Mouse (Mus musculus): ENCODE results near the gene Eepd1.

DNA sequence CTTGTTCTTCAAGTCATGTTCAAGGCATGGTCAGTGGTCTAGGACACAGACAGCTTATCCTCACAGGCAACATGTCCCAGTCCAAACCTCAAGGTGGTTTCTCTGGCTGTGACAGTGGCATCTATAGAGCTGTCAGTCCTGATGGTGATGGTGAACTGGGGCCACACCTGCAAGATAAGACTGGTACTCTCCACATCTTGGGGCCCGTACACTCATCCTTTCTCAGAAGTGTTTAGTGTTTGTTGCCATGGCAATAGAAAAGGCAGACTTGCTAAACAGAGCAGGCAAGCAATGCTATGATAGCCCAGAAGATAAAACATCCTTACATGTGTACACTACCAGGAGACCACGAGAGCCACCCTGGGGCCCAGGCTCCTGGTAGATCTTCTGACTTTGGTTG, 107.2 kb downstream of the Eepd1 start:
- TF ChIP-seq CTCF (IDR thresholded peaks at IDR 0.05; ENCODE audit: insufficient read depth, low read depth, low read length) (no peak), POLR2A (IDR thresholded peaks at IDR 0.05; ENCODE audit: insufficient read depth, low read depth, low read length) (no peak)
